Mouse (Mus musculus) olfactory bulb, adult 2 months (tissue): ENCODE data around the gene Dkk3.

Experiments
- CTCF ChIP-seq: fragments of 200-500 bp; IDR thresholded peaks from 2 replicates; pipeline ENCODE4 v1.5.1; 2012; ENCODE audit warnings: low read depth, mild to moderate bottlenecking, low read length, moderate library complexity; ENCODE audit not compliant: insufficient read depth
- POLR2A ChIP-seq: fragments of 200-500 bp; IDR thresholded peaks from 2 replicates; pipeline ENCODE4 v1.6.1; 2012; ENCODE audit warnings: mild to moderate bottlenecking, low read depth, low read length, moderate library complexity; ENCODE audit not compliant: insufficient read depth

- no peak for TF ChIP-seq POLR2A
- no peak for TF ChIP-seq CTCF
Measured at GRCm38 (mm10) chr7:112192778-112193177, 33.9 kb upstream of the Dkk3 start.
